Mouse (Mus musculus) hindbrain, embryonic 14.5 days (tissue): Measurements from ENCODE around the gene Ankrd22. TPM values are rescaled to one million over a fixed set of nuclear protein-coding genes. Genes with fewer than 3 reads are reported as not detected.

Source experiments
- ATAC-seq: fragments of 200-750 bp; cut with Nextera tagmentation; 2 replicates; pipeline ENCODE4 v1.8.0; 2017; ENCODE audit warnings: moderate number of reproducible peaks, mild to moderate bottlenecking, moderate TSS enrichment, moderate library complexity; ENCODE audit not compliant: low FRiP score
- DNase-seq: peaks from one replicate; pipeline ENCODE4 v3.0.0-alpha.2; 2015; ENCODE audit warnings: low spot score
- H3K27ac ChIP-seq: fragments of 300-500 bp; sonication (generic); 2 replicates; pipeline ENCODE4 v1.5.1; 2014; ENCODE audit warnings: mild to moderate bottlenecking, moderate library complexity
- H3K27me3 ChIP-seq: fragments of 300-500 bp; sonication (generic); 2 replicates; pipeline ENCODE4 v1.6.1; 2014; ENCODE audit warnings: mild to moderate bottlenecking, low read length, mixed read lengths; ENCODE audit not compliant: control insufficient read depth, insufficient read depth
- H3K36me3 ChIP-seq: fragments of 300-500 bp; sonication (generic); replicated peaks from 2 replicates; pipeline ENCODE4 v1.6.1; 2014; ENCODE audit not compliant: control insufficient read depth, insufficient read depth
- H3K4me1 ChIP-seq: fragments of 300-500 bp; sonication (generic); replicated peaks from 2 replicates; pipeline ENCODE4 v1.6.1; 2014; ENCODE audit warnings: antibody characterized with exemption, low read length, mixed read lengths; ENCODE audit not compliant: control insufficient read depth, insufficient read depth
- H3K4me2 ChIP-seq: fragments of 300-500 bp; sonication (generic); replicated peaks from 2 replicates; pipeline ENCODE4 v1.6.1; 2014; ENCODE audit warnings: mild to moderate bottlenecking, moderate library complexity
- H3K4me3 ChIP-seq: fragments of 300-500 bp; sonication (generic); replicated peaks from 2 replicates; pipeline ENCODE4 v1.5.1; 2014; ENCODE audit warnings: mild to moderate bottlenecking, low read length
- H3K9ac ChIP-seq: fragments of 300-500 bp; sonication (generic); 2 replicates; pipeline ENCODE4 v1.6.1; 2014
- H3K9me3 ChIP-seq: fragments of 300-500 bp; sonication (generic); 2 replicates; pipeline ENCODE4 v1.6.1; 2016; ENCODE audit warnings: low read length; ENCODE audit not compliant: control insufficient read depth
- whole genome bisulfite sequencing: fragments of 180-500 bp; shearing (Covaris S2); extraction: QIAGEN DNeasy Blood & Tissue Kit; methylation state at CpG from one replicate; pipeline ENCODE4 v1.1.7; 2014; 5-methylcytosine and 5-hydroxymethylcytosine counted together
- polyA plus RNA-seq: library from polyadenylated mRNA; unstranded; fragments of >200 nt; fragmentation: Nextera tagmentation; extraction: Ambion mirVana; gene quantifications from 2 replicates; pipeline ENCODE4 v1.2.1, GENCODE M21; 2014

Ankrd22 gene
- polyA plus RNA-seq, 1 experiment from 2014 or later, result not detected

- 94% methylated on average over 1 of the region's 1 CpGs for WGBS
- no peak overlapping the region for H3K9ac ChIP-seq
- H3K36me3 ChIP-seq, result no peaks in the 10 kb centered on the region
- no peaks in the 10 kb centered on the region for H3K4me1 ChIP-seq
- no peak overlapping the region for H3K27ac ChIP-seq
- ATAC-seq, result no peak
- H3K4me2 ChIP-seq, result no peak overlapping the region
- no peak overlapping the region for H3K4me3 ChIP-seq
- no peaks in the 10 kb centered on the region for H3K9me3 ChIP-seq
- H3K27me3 ChIP-seq, result no peaks in the 10 kb centered on the region
- DNase-seq, result no peak
Measured at GRCm38 (mm10) chr19:34119102-34119501, 46.8 kb downstream of the Ankrd22 start.

- ATAC-seq, result no peak
- no peak for DNase-seq
- WGBS, result 94% methylated on average over 3 of the region's 3 CpGs
- Histone ChIP-seq H3K4me1 (no peaks in the 10 kb centered on the region), H3K27ac (no peak overlapping the region), H3K27me3 (no peaks in the 10 kb centered on the region), H3K9ac (no peak overlapping the region), H3K4me2 (no peak overlapping the region), H3K36me3 (no peaks in the 10 kb centered on the region), H3K9me3 (no peaks in the 10 kb centered on the region), H3K4me3 (no peak overlapping the region)
Measured at GRCm38 (mm10) chr19:34104841-34105240, 61.0 kb downstream of the Ankrd22 start.

- Histone ChIP-seq H3K9me3 (no peaks in the 10 kb centered on the region), H3K36me3 (no peaks in the 10 kb centered on the region), H3K4me2 (no peak overlapping the region), H3K27me3 (no peaks in the 10 kb centered on the region), H3K4me1 (no peaks in the 10 kb centered on the region), H3K4me3 (no peak overlapping the region), H3K9ac (no peak overlapping the region), H3K27ac (no peak overlapping the region)
- ATAC-seq (no peak), DNase-seq (no peak)
- WGBS, result 95% methylated on average over 7 of the region's 7 CpGs
Measured at GRCm38 (mm10) chr19:34101888-34102287, 64.0 kb downstream of the Ankrd22 start.

GRCm38 (mm10) chr19:34100633-34101032 lies 65.2 kb downstream of the Ankrd22 start, which contains the start of gene Lipm:
Gene Lipm (plus strand): TSS chr19:34100933.
- H3K36me3 ChIP-seq, result no peaks in the 10 kb centered on the region
- no peak within 1 kb of the TSS for H3K4me3 ChIP-seq
- ATAC-seq (no peak), DNase-seq (no peak)
- H3K9me3 ChIP-seq, result no peaks in the 10 kb centered on the region
- H3K9ac ChIP-seq, result no peak within 1 kb of the TSS
- H3K4me2 ChIP-seq, result no peak within 1 kb of the TSS
- H3K27me3 ChIP-seq, result no peaks in the 10 kb centered on the region
- H3K4me1 ChIP-seq, result no peaks in the 10 kb centered on the region
- WGBS, result 91% methylated on average over 4 of the region's 4 CpGs
- H3K27ac ChIP-seq, result no peak within 1 kb of the TSS

GRCm38 (mm10) chr19:34096228-34096627 lies 69.6 kb downstream of the Ankrd22 start:
- no peaks in the 10 kb centered on the region for H3K9me3 ChIP-seq
- no peaks in the 10 kb centered on the region for H3K36me3 ChIP-seq
- ATAC-seq (no peak), DNase-seq (no peak)
- H3K9ac ChIP-seq, result no peak overlapping the region
- 88% methylated on average over 1 of the region's 1 CpGs for WGBS
- H3K4me3 ChIP-seq, result no peak overlapping the region
- no peaks in the 10 kb centered on the region for H3K27me3 ChIP-seq
- no peak overlapping the region for H3K4me2 ChIP-seq
- no peaks in the 10 kb centered on the region for H3K4me1 ChIP-seq
- H3K27ac ChIP-seq, result no peak overlapping the region

GRCm38 (mm10) chr19:34095381-34095780 lies 70.5 kb downstream of the Ankrd22 start:
- Histone ChIP-seq H3K36me3 (no peaks in the 10 kb centered on the region), H3K27me3 (no peaks in the 10 kb centered on the region)
- WGBS, result 91% methylated on average over 5 of the region's 5 CpGs

GRCm38 (mm10) chr19:34089011-34089680 lies 76.7 kb downstream of the Ankrd22 start:
- Histone ChIP-seq H3K27me3 (no peaks in the 10 kb centered on the region), H3K9me3 (no peaks in the 10 kb centered on the region), H3K4me2 (no peak overlapping the region), H3K36me3 (no peaks in the 10 kb centered on the region), H3K4me3 (no peak overlapping the region), H3K9ac (no peak overlapping the region), H3K27ac (no peak overlapping the region), H3K4me1 (no peaks in the 10 kb centered on the region)
- no peak for ATAC-seq
- WGBS, result 86% methylated on average over 3 of the region's 3 CpGs
- no peak for DNase-seq

More at GRCm38 (mm10) chr19:34095381-34095780, 70.5 kb downstream of the Ankrd22 start:
- DNase-seq, result no peak
- Histone ChIP-seq H3K27ac (no peak overlapping the region), H3K4me3 (no peak overlapping the region), H3K9ac (no peak overlapping the region), H3K4me2 (no peak overlapping the region), H3K4me1 (no peaks in the 10 kb centered on the region), H3K9me3 (no peaks in the 10 kb centered on the region)
- ATAC-seq, result no peak

GRCm38 (mm10) chr19:34078130-34078529 lies 87.7 kb downstream of the Ankrd22 start:
- Histone ChIP-seq H3K9ac (no peak overlapping the region), H3K27me3 (no peaks in the 10 kb centered on the region), H3K4me1 (no peaks in the 10 kb centered on the region), H3K27ac (no peak overlapping the region), H3K9me3 (no peaks in the 10 kb centered on the region), H3K4me2 (no peak overlapping the region), H3K4me3 (no peak overlapping the region), H3K36me3 (no peaks in the 10 kb centered on the region)
- WGBS, result 88% methylated on average over 2 of the region's 2 CpGs
- ATAC-seq (no peak), DNase-seq (no peak)

- H3K27me3 ChIP-seq, result no peaks in the 10 kb centered on the region
- DNase-seq (no peak), ATAC-seq (no peak)
- H3K27ac ChIP-seq, result no peak overlapping the region
- no peak overlapping the region for H3K4me3 ChIP-seq
- no peak overlapping the region for H3K9ac ChIP-seq
- no peaks in the 10 kb centered on the region for H3K9me3 ChIP-seq
- H3K4me1 ChIP-seq, result no peaks in the 10 kb centered on the region
- H3K4me2 ChIP-seq, result no peak overlapping the region
- no peaks in the 10 kb centered on the region for H3K36me3 ChIP-seq
Measured at GRCm38 (mm10) chr19:34074239-34074638, 91.6 kb downstream of the Ankrd22 start.
